Mouse (Mus musculus): ENCODE results near the gene Cyct.

DNA sequence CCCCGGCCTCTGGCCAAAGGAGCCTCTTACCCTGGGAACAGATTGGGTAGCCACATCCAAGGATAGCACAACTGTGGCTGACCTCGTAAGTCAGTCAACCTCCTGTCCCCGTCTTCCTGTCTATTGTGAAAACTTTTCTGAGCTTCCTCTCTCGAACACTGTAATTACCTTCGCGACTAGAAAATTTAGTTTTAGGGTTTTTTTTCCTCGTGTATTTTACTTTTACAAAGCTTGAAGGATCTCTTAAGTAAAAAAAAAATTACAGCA lies 10.3 kb upstream of the Cyct start:
- TF ChIP-seq CTCF (IDR thresholded peaks at IDR 0.05; ENCODE audit: borderline replicate concordance, extremely low read depth, insufficient read depth, insufficient read length) (no peak), POLR2A (IDR thresholded peaks at IDR 0.05; ENCODE audit: borderline replicate concordance, extremely low read depth, insufficient read depth, insufficient read length, poor library complexity, severe bottlenecking) (no peak)
